Mouse (Mus musculus) lung, embryonic 14.5 days (tissue): ENCODE data around the gene Ndrg4. TPM values are rescaled to one million over a fixed set of nuclear protein-coding genes. Genes with fewer than 3 reads are reported as not detected.

Source experiments
- ATAC-seq: fragments of 200-750 bp; cut with Nextera tagmentation; 2 replicates; pipeline ENCODE4 v1.8.0; 2017; ENCODE audit warnings: mild to moderate bottlenecking, moderate TSS enrichment, moderate library complexity; ENCODE audit not compliant: insufficient read depth
- DNase-seq: peaks from one replicate; pipeline ENCODE4 v3.0.0-alpha.2; 2015
- H3K27ac ChIP-seq: fragments of 300-500 bp; sonication (generic); 2 replicates; pipeline ENCODE4 v1.5.1; 2014; ENCODE audit warnings: low read depth, mild to moderate bottlenecking, moderate library complexity
- H3K27me3 ChIP-seq: fragments of 300-500 bp; sonication (generic); 2 replicates; pipeline ENCODE4 v1.6.1; 2014; ENCODE audit warnings: low read length, control low read depth; ENCODE audit not compliant: insufficient read depth
- H3K36me3 ChIP-seq: fragments of 300-500 bp; sonication (generic); 2 replicates; pipeline ENCODE4 v1.6.1; 2014; ENCODE audit warnings: control low read depth; ENCODE audit not compliant: insufficient read depth
- H3K4me1 ChIP-seq: fragments of 300-500 bp; sonication (generic); 2 replicates; pipeline ENCODE4 v1.6.1; 2014; ENCODE audit warnings: antibody characterized with exemption, control low read depth; ENCODE audit not compliant: insufficient read depth
- H3K4me2 ChIP-seq: fragments of 300-500 bp; sonication (generic); 2 replicates; pipeline ENCODE4 v1.6.1; 2014; ENCODE audit warnings: mild to moderate bottlenecking
- H3K4me3 ChIP-seq: fragments of 300-500 bp; sonication (generic); 2 replicates; pipeline ENCODE4 v1.5.1; 2014; ENCODE audit warnings: low read depth, low read length
- H3K9ac ChIP-seq: fragments of 300-500 bp; sonication (generic); 2 replicates; pipeline ENCODE4 v1.6.1; 2014
- H3K9me3 ChIP-seq: fragments of 300-500 bp; sonication (generic); 2 replicates; pipeline ENCODE4 v1.6.1; 2016; ENCODE audit warnings: low read depth, low read length, control low read depth
- CTCF ChIP-seq: IDR thresholded peaks from 2 replicates; pipeline ENCODE4 v1.5.1; 2016; ENCODE audit warnings: antibody characterized with exemption, low read depth
- WGBS: fragments of 180-500 bp; shearing (Covaris S2); extraction: QIAGEN DNeasy Blood & Tissue Kit; methylation state at CpG from one replicate; pipeline ENCODE4 v1.1.7; 2014; 5-methylcytosine and 5-hydroxymethylcytosine counted together
- polyA plus RNA-seq: library from polyadenylated mRNA; unstranded; fragments of >200 nt; fragmentation: Nextera tagmentation; extraction: Ambion mirVana; gene quantifications from 2 replicates; pipeline ENCODE4 v1.2.1, GENCODE M21; 2014

Ndrg4 gene
- polyA plus RNA-seq, 1 experiment from 2014 or later, result 11.4 TPM

DNA sequence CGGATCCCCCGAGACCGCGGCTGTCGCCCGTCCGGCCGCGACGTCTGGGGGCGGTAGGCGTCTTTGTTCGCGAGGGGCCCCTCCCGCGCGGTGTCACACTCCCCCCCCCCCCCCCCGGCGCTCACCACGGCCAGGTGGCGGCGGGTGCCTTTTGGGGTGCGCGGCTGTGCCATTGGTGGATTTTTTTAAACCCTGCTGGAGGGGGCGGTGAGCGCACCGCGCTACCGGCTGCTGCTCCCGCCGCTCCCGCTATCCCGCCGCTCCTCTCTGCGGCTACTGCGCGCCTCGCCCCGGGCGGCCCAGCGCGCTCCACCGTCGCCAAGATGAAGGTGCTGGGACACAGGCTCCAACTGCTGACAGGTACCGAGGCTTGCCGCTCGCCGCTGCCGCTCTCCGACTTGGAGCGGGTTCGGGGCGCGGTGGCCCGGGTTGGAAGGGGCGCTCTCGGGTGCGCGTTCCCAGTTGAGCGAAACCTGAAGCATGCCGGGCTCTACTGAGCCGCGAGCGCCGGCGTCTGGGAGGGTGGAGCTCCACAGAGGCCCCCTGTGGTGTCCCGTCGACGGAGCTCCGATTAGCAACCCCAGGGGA is 1.3 kb downstream of the Ndrg4 start:
- Histone ChIP-seq H3K4me3 (peak overlapping the region; percentile 53), H3K9ac (peak overlapping the region; percentile 44), H3K4me2 (peak overlapping the region; percentile 94), H3K4me1 (no peaks in the 10 kb centered on the region), H3K9me3 (no peaks in the 10 kb centered on the region), H3K27ac (no peak overlapping the region), H3K27me3 (peaks cover 54% of the 10 kb centered on the region), H3K36me3 (no peaks in the 10 kb centered on the region)
- peak; percentile 26; the same call in 1 of the 2 replicates for ATAC-seq
- under 1% methylated on average over 62 of the region's 70 CpGs for WGBS
- peak; percentile 35 for DNase-seq
- no peak for TF ChIP-seq CTCF

DNA sequence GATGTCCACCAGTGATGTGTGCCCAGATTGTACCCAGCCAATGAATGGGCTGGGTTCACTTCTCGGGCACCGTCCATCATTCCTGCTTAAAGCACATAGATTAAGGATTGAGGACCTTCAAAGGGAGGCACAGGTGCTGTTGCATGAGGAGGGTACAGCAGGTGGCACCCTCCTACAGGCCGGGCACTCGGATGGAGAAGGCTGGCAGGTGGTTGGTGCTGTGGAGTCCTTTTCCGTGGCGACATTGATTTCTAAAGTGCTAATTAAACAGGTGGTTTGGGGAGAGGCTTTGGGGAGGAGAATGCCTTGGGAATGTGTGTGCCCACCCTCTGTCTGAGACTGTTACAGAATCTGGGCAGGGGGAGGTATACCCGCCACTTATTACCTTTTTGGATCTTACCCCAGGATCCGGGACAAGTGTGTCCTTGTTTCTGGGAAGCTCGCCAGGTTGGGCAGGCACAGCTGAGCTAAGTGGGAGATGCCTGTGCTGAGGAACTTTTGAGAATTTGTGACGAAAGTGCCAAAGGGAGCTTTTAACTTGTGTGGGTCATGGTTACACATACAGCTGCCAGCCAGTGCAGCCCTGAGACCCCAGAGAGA is 11.4 kb downstream of the Ndrg4 start:
- Histone ChIP-seq H3K9ac (no peak overlapping the region), H3K27ac (no peak overlapping the region), H3K4me3 (no peak overlapping the region), H3K27me3 (no peaks in the 10 kb centered on the region), H3K4me1 (no peaks in the 10 kb centered on the region), H3K9me3 (no peaks in the 10 kb centered on the region), H3K4me2 (no peak overlapping the region), H3K36me3 (no peaks in the 10 kb centered on the region)
- DNase-seq, result peak; percentile 59
- TF ChIP-seq CTCF, result peak; percentile 16; the same call in 1 of the 2 replicates
- ATAC-seq, result peak; percentile 47
- 64% methylated on average over 10 of the region's 10 CpGs for WGBS

GRCm38 (mm10) chr8:95690929-95691541 is 14.3 kb downstream of the Ndrg4 start:
- Histone ChIP-seq H3K9me3 (no peaks in the 10 kb centered on the region), H3K27me3 (peaks cover 11% of the 10 kb centered on the region), H3K9ac (no peak overlapping the region), H3K27ac (no peak overlapping the region), H3K4me3 (no peak overlapping the region), H3K36me3 (no peaks in the 10 kb centered on the region), H3K4me2 (no peak overlapping the region), H3K4me1 (no peaks in the 10 kb centered on the region)
- no peak for DNase-seq
- TF ChIP-seq CTCF, result no peak
- 63% methylated on average over 13 of the region's 13 CpGs for WGBS
- ATAC-seq, result no peak

GRCm38 (mm10) chr8:95694631-95695030 is 17.9 kb downstream of the Ndrg4 start:
- Histone ChIP-seq H3K9ac (no peak overlapping the region), H3K36me3 (no peaks in the 10 kb centered on the region), H3K4me3 (no peak overlapping the region), H3K4me1 (no peaks in the 10 kb centered on the region), H3K9me3 (no peaks in the 10 kb centered on the region), H3K27ac (no peak overlapping the region), H3K27me3 (peaks cover 15% of the 10 kb centered on the region), H3K4me2 (no peak overlapping the region)
- ATAC-seq (no peak), DNase-seq (no peak)
- TF ChIP-seq CTCF, result no peak
- WGBS, result 24% methylated on average over 6 of the region's 6 CpGs

DNA sequence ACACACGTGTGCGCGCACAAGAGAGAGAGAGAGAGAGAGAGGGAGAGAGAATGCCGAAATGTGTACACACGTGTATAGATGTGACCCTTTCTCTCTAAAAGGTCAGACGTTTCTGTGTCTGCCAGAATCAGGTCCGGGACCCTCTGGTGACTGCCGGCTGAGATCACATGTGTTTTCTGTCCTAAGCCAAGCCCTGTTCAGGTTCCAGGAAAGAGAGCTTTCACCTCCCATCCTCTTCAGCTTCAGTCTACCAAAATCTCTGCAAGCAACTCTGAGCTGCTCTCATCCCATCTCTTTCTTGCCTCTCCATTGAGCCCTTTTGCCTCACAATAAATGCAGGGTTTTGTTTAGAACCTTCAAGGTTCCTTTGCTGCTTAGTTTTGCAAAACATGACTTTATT is 19.9 kb downstream of the Ndrg4 start:
- peak overlapping the region; percentile 41; the same call in 1 of the 2 replicates for H3K4me2 ChIP-seq
- ATAC-seq (no peak), DNase-seq (no peak)
- no peaks in the 10 kb centered on the region for H3K36me3 ChIP-seq
- no peak overlapping the region for H3K4me3 ChIP-seq
- H3K27me3 ChIP-seq, result peaks cover 15% of the 10 kb centered on the region
- no peak overlapping the region for H3K9ac ChIP-seq
- 45% methylated on average over 7 of the region's 8 CpGs for WGBS
- TF ChIP-seq CTCF, result no peak
- no peak overlapping the region for H3K27ac ChIP-seq
- H3K9me3 ChIP-seq, result no peaks in the 10 kb centered on the region
- no peaks in the 10 kb centered on the region for H3K4me1 ChIP-seq

- no peak overlapping the region for H3K27ac ChIP-seq
- H3K4me3 ChIP-seq, result no peak overlapping the region
- no peak overlapping the region for H3K9ac ChIP-seq
- DNase-seq (peak; percentile 96), ATAC-seq (peak; percentile 67)
- H3K4me2 ChIP-seq, result peak overlapping the region; percentile 41; the same call in 1 of the 2 replicates
- no peaks in the 10 kb centered on the region for H3K36me3 ChIP-seq
- WGBS, result under 1% methylated on average over 11 of the region's 11 CpGs
- peaks cover 15% of the 10 kb centered on the region for H3K27me3 ChIP-seq
- no peaks in the 10 kb centered on the region for H3K9me3 ChIP-seq
- peak; percentile 98 for TF ChIP-seq CTCF
- H3K4me1 ChIP-seq, result no peaks in the 10 kb centered on the region
Measured at GRCm38 (mm10) chr8:95697128-95697527, 20.3 kb downstream of the Ndrg4 start.

- H3K36me3 ChIP-seq, result no peaks in the 10 kb centered on the region
- DNase-seq, result no peak
- no peak overlapping the region for H3K4me2 ChIP-seq
- H3K4me3 ChIP-seq, result no peak overlapping the region
- no peak overlapping the region for H3K27ac ChIP-seq
- no peaks in the 10 kb centered on the region for H3K9me3 ChIP-seq
- no peaks in the 10 kb centered on the region for H3K4me1 ChIP-seq
- H3K27me3 ChIP-seq, result peaks cover 15% of the 10 kb centered on the region
- no peak overlapping the region for H3K9ac ChIP-seq
- 29% methylated on average over 6 of the region's 6 CpGs for WGBS
- TF ChIP-seq CTCF, result no peak
- no peak for ATAC-seq
Measured at GRCm38 (mm10) chr8:95698179-95698578, 21.4 kb downstream of the Ndrg4 start.
